Mouse (Mus musculus): ENCODE results near the gene Elane.
"Not testable (repeated sequence)": the region's sequence is repeated elsewhere in the genome, so short reads cannot be mapped to it uniquely, and the experiment has no call there.

Elane gene

GRCm38 (mm10) chr10:79883297-79884084 is 2.6 kb upstream of the Elane start:
- peak; percentile 92 for DNase-seq

- DNase-seq = peak; percentile 69
These were observed 1.6 kb upstream of the Elane start for GRCm38 (mm10) chr10:79884446-79884845.

- DNase-seq = not testable (repeated sequence)
These were observed 1.1 kb upstream of the Elane start for GRCm38 (mm10) chr10:79884938-79885337.

GRCm38 (mm10) chr10:79886611-79887010 is 564 bp downstream of the Elane start:
- DNase-seq = no peak

- DNase-seq = peak; percentile 75
These were observed 3.3 kb downstream of the Elane start for GRCm38 (mm10) chr10:79889386-79889785.

- no peak for DNase-seq
These were observed 4.6 kb downstream of the Elane start, which contains the start of gene Cfd for GRCm38 (mm10) chr10:79890670-79891069. Cfd (plus strand) TSS chr10:79890853.

GRCm38 (mm10) chr10:79892451-79893118 is 6.5 kb downstream of the Elane start:
- DNase-seq = peak; percentile 88

- DNase-seq = peak; percentile 61
These were observed 10.3 kb downstream of the Elane start for GRCm38 (mm10) chr10:79896306-79896705.

- DNase-seq = peak; percentile 75
These were observed 10.8 kb downstream of the Elane start for GRCm38 (mm10) chr10:79896814-79897213.

- no peak for DNase-seq
These were observed 11.5 kb downstream of the Elane start for GRCm38 (mm10) chr10:79897316-79898245.

- no peak for DNase-seq
These were observed 14.9 kb downstream of the Elane start for GRCm38 (mm10) chr10:79900951-79901410.

GRCm38 (mm10) chr10:79906712-79907111 is 20.7 kb downstream of the Elane start:
- DNase-seq = no peak

GRCm38 (mm10) chr10:79907415-79907814 is 21.4 kb downstream of the Elane start:
- no peak for DNase-seq

GRCm38 (mm10) chr10:79908167-79909091 is 22.4 kb downstream of the Elane start, which contains the start of gene Med16:
Med16 (minus strand) TSS chr10:79908923.
- DNase-seq = peak; percentile 99

GRCm38 (mm10) chr10:79909092-79909922 is 23.3 kb downstream of the Elane start:
- no peak for DNase-seq

- DNase-seq = no peak
These were observed 24.5 kb downstream of the Elane start, which contains the start of gene Gm26602 for GRCm38 (mm10) chr10:79910556-79910955. Gm26602 (plus strand) TSS chr10:79910856.

GRCm38 (mm10) chr10:79912412-79912811 is 26.4 kb downstream of the Elane start:
- no peak for DNase-seq

GRCm38 (mm10) chr10:79914131-79914947 is 28.3 kb downstream of the Elane start:
- DNase-seq = no peak

- no peak for DNase-seq
These were observed 29.0 kb downstream of the Elane start for GRCm38 (mm10) chr10:79914948-79915596.

Measured in lung, postnatal 10 days (tissue).